Mouse (Mus musculus) yolk sac, embryonic 10.5 days (tissue): ENCODE measurements around the gene Rps16.
A peak's percentile ranks its signal among the peaks of the same experiment; 100 is the strongest.

ENCODE experiments used
- DNase-seq: peaks from one replicate; pipeline ENCODE4 v3.0.0-alpha.2; 2017; ENCODE audit warnings: low spot score

Gene Rps16

GRCm38 (mm10) chr7:28392429-28393271 lies 42.2 kb downstream of the Rps16 start, which contains the start of the genes Med29 and Paf1:
Med29 (minus strand) TSS chr7:28392708.
Paf1 (plus strand) TSS chr7:28392951.
- peak; percentile 98 for DNase-seq

GRCm38 (mm10) chr7:28393272-28393951 lies 43.0 kb downstream of the Rps16 start:
- DNase-seq: no peak

GRCm38 (mm10) chr7:28395425-28395824 lies 45.0 kb downstream of the Rps16 start:
- no peak for DNase-seq

GRCm38 (mm10) chr7:28398000-28398399 lies 47.5 kb downstream of the Rps16 start:
- no peak for DNase-seq

GRCm38 (mm10) chr7:28398696-28399340 lies 48.4 kb downstream of the Rps16 start:
- DNase-seq: no peak

GRCm38 (mm10) chr7:28401030-28401429 lies 50.6 kb downstream of the Rps16 start:
- peak; percentile 77 for DNase-seq

- DNase-seq: no peak
These were observed 51.5 kb downstream of the Rps16 start for GRCm38 (mm10) chr7:28401942-28402341.
